Mouse (Mus musculus) hindbrain, postnatal 0 days (tissue): ENCODE measurements around the gene Adipor2. TPM values are rescaled to one million over a fixed set of nuclear protein-coding genes. Genes with fewer than 3 reads are reported as not detected.

Experiments used
- ATAC-seq: fragments of 200-750 bp; cut with Nextera tagmentation; 2 replicates; pipeline ENCODE4 v1.8.0; 2017; ENCODE audit warnings: mild to moderate bottlenecking, moderate TSS enrichment, moderate library complexity
- DNase-seq: peaks from one replicate; pipeline ENCODE4 v3.0.0-alpha.2; 2015; ENCODE audit warnings: low spot score
- H3K27ac ChIP-seq: fragments of 300-500 bp; sonication (generic); 2 replicates; pipeline ENCODE4 v1.5.1; 2014; ENCODE audit warnings: mild to moderate bottlenecking
- H3K27me3 ChIP-seq: fragments of 300-500 bp; sonication (generic); 2 replicates; pipeline ENCODE4 v1.6.1; 2014; ENCODE audit warnings: low read length, mixed read lengths; ENCODE audit not compliant: insufficient read depth
- H3K36me3 ChIP-seq: fragments of 300-500 bp; sonication (generic); 2 replicates; pipeline ENCODE4 v1.6.1; 2014; ENCODE audit warnings: low read length, mixed read lengths; ENCODE audit not compliant: insufficient read depth
- H3K4me1 ChIP-seq: fragments of 300-500 bp; sonication (generic); 2 replicates; pipeline ENCODE4 v1.6.1; 2014; ENCODE audit warnings: antibody characterized with exemption, low read length, mixed read lengths; ENCODE audit not compliant: insufficient read depth
- H3K4me2 ChIP-seq: fragments of 300-500 bp; sonication (generic); 2 replicates; pipeline ENCODE4 v1.6.1; 2014; ENCODE audit warnings: low read depth, mild to moderate bottlenecking, low read length, moderate library complexity, mixed read lengths
- H3K4me3 ChIP-seq: fragments of 300-500 bp; sonication (generic); 2 replicates; pipeline ENCODE4 v1.5.1; 2014; ENCODE audit warnings: low read length
- H3K9ac ChIP-seq: fragments of 300-500 bp; sonication (generic); replicated peaks from 2 replicates; pipeline ENCODE4 v1.6.1; 2014; ENCODE audit warnings: mild to moderate bottlenecking, low read length, moderate library complexity, mixed read lengths
- H3K9me3 ChIP-seq: fragments of 300-500 bp; sonication (generic); 2 replicates; pipeline ENCODE4 v1.6.1; 2016; ENCODE audit warnings: low read length, mixed read lengths
- CTCF ChIP-seq: IDR thresholded peaks from 2 replicates; pipeline ENCODE4 v1.5.1; 2016; ENCODE audit warnings: antibody characterized with exemption, control low read depth, low read depth
- WGBS: fragments of 180-500 bp; shearing (Covaris S2); extraction: QIAGEN DNeasy Blood & Tissue Kit; methylation state at CpG from one replicate; pipeline ENCODE4 v1.1.7; 2014; 5-methylcytosine and 5-hydroxymethylcytosine counted together
- polyA plus RNA-seq: library from polyadenylated mRNA; unstranded; fragments of >200 nt; fragmentation: Nextera tagmentation; extraction: Ambion mirVana; gene quantifications from 2 replicates; pipeline ENCODE4 v1.2.1, GENCODE M21; 2015
- total RNA-seq: library from RNA; depleted of rRNA; stranded (reverse); fragments of >200 nt; gene quantifications from 2 replicates; pipeline ENCODE4 v1.2.3, GENCODE M21; 2014

The Adipor2 gene
- total and polyA plus RNA-seq, 2 experiments from 2014 or later, result 30.8 to 41.8 TPM

GRCm38 (mm10) chr6:119358020-119358571, 59.4 kb downstream of the Adipor2 start:
- Histone ChIP-seq H3K4me1 (no peaks in the 10 kb centered on the region), H3K9ac (no peak overlapping the region), H3K9me3 (no peaks in the 10 kb centered on the region), H3K36me3 (peaks cover 40% of the 10 kb centered on the region; the same call in 1 of the 2 replicates), H3K27me3 (no peaks in the 10 kb centered on the region), H3K4me2 (no peak overlapping the region), H3K4me3 (no peak overlapping the region), H3K27ac (no peak overlapping the region)
- ATAC-seq (no peak), DNase-seq (no peak)
- 80% methylated on average over 8 of the region's 8 CpGs for WGBS
- no peak for TF ChIP-seq CTCF

- ATAC-seq, result no peak
- Histone ChIP-seq H3K36me3 (peaks cover 25% of the 10 kb centered on the region; the same call in 1 of the 2 replicates), H3K27me3 (no peaks in the 10 kb centered on the region), H3K4me2 (no peak overlapping the region), H3K27ac (no peak overlapping the region), H3K4me1 (no peaks in the 10 kb centered on the region), H3K9ac (no peak overlapping the region), H3K9me3 (no peaks in the 10 kb centered on the region), H3K4me3 (no peak overlapping the region)
- DNase-seq, result no peak
- WGBS, result 87% methylated on average over 6 of the region's 6 CpGs
- no peak for TF ChIP-seq CTCF
These were observed 65.0 kb downstream of the Adipor2 start for GRCm38 (mm10) chr6:119352501-119352900.

- no peak for TF ChIP-seq CTCF
- 83% methylated on average over 8 of the region's 8 CpGs for WGBS
- no peaks in the 10 kb centered on the region for H3K4me1 ChIP-seq
- peaks cover 21% of the 10 kb centered on the region; the same call in 1 of the 2 replicates for H3K36me3 ChIP-seq
- H3K4me2 ChIP-seq, result no peak overlapping the region
- H3K27me3 ChIP-seq, result no peaks in the 10 kb centered on the region
- ATAC-seq (no peak), DNase-seq (no peak)
- no peak overlapping the region for H3K4me3 ChIP-seq
- H3K9ac ChIP-seq, result no peak overlapping the region
- no peak overlapping the region for H3K27ac ChIP-seq
- H3K9me3 ChIP-seq, result no peaks in the 10 kb centered on the region
These were observed 65.8 kb downstream of the Adipor2 start for GRCm38 (mm10) chr6:119351656-119352055.

- ATAC-seq, result no peak
- TF ChIP-seq CTCF, result no peak
- WGBS, result 85% methylated on average over 9 of the region's 9 CpGs
- Histone ChIP-seq H3K4me3 (no peak overlapping the region), H3K4me1 (no peaks in the 10 kb centered on the region), H3K27ac (no peak overlapping the region), H3K36me3 (peaks cover 19% of the 10 kb centered on the region; the same call in 1 of the 2 replicates), H3K4me2 (no peak overlapping the region), H3K27me3 (no peaks in the 10 kb centered on the region), H3K9ac (no peak overlapping the region), H3K9me3 (no peaks in the 10 kb centered on the region)
- DNase-seq, result no peak
These were observed 66.8 kb downstream of the Adipor2 start for GRCm38 (mm10) chr6:119350703-119351198.

- whole genome bisulfite sequencing, result 0% methylated on average over 1 of the region's 1 CpGs
- Histone ChIP-seq H3K27me3 (no peaks in the 10 kb centered on the region), H3K9ac (no peak overlapping the region), H3K4me3 (no peak overlapping the region), H3K27ac (no peak overlapping the region), H3K4me2 (no peak overlapping the region), H3K4me1 (no peaks in the 10 kb centered on the region), H3K36me3 (no peaks in the 10 kb centered on the region; the same call in 1 of the 2 replicates), H3K9me3 (no peaks in the 10 kb centered on the region)
- peak; percentile 96 for DNase-seq
- peak; percentile 38 for ATAC-seq
- TF ChIP-seq CTCF, result peak; percentile 96
These were observed 69.3 kb downstream of the Adipor2 start for GRCm38 (mm10) chr6:119348234-119348633.

GRCm38 (mm10) chr6:119347813-119348212, 69.7 kb downstream of the Adipor2 start:
- ATAC-seq, result no peak
- Histone ChIP-seq H3K27ac (no peak overlapping the region), H3K27me3 (no peaks in the 10 kb centered on the region)

GRCm38 (mm10) chr6:119346257-119346656, 71.2 kb downstream of the Adipor2 start:
- Histone ChIP-seq H3K4me2 (no peak overlapping the region), H3K4me1 (no peaks in the 10 kb centered on the region), H3K27ac (no peak overlapping the region), H3K9ac (no peak overlapping the region), H3K9me3 (no peaks in the 10 kb centered on the region), H3K4me3 (no peak overlapping the region), H3K27me3 (no peaks in the 10 kb centered on the region), H3K36me3 (no peaks in the 10 kb centered on the region)
- DNase-seq (peak; percentile 13), ATAC-seq (no peak)
- 54% methylated on average over 10 of the region's 10 CpGs for WGBS
- TF ChIP-seq CTCF, result no peak

More at GRCm38 (mm10) chr6:119347813-119348212, 69.7 kb downstream of the Adipor2 start:
- 74% methylated on average over 5 of the region's 5 CpGs for WGBS
- Histone ChIP-seq H3K4me3 (no peak overlapping the region), H3K4me1 (no peaks in the 10 kb centered on the region), H3K4me2 (no peak overlapping the region), H3K9ac (no peak overlapping the region), H3K36me3 (no peaks in the 10 kb centered on the region), H3K9me3 (no peaks in the 10 kb centered on the region)
- TF ChIP-seq CTCF, result no peak
- DNase-seq, result no peak
